Mouse (Mus musculus): ENCODE data around the gene Gm49721. TPM values are rescaled to one million over a fixed set of nuclear protein-coding genes. Genes with fewer than 3 reads are reported as not detected.
"Not testable (repeated sequence)": the region's sequence is repeated elsewhere in the genome, so short reads cannot be mapped to it uniquely, and the experiment has no call there.

The Gm49721 gene
- polyA plus RNA-seq (2014; fragmentation: Nextera tagmentation; extraction: Ambion mirVana), result 0.08 and 0.30 TPM in 2 replicates

DNA sequence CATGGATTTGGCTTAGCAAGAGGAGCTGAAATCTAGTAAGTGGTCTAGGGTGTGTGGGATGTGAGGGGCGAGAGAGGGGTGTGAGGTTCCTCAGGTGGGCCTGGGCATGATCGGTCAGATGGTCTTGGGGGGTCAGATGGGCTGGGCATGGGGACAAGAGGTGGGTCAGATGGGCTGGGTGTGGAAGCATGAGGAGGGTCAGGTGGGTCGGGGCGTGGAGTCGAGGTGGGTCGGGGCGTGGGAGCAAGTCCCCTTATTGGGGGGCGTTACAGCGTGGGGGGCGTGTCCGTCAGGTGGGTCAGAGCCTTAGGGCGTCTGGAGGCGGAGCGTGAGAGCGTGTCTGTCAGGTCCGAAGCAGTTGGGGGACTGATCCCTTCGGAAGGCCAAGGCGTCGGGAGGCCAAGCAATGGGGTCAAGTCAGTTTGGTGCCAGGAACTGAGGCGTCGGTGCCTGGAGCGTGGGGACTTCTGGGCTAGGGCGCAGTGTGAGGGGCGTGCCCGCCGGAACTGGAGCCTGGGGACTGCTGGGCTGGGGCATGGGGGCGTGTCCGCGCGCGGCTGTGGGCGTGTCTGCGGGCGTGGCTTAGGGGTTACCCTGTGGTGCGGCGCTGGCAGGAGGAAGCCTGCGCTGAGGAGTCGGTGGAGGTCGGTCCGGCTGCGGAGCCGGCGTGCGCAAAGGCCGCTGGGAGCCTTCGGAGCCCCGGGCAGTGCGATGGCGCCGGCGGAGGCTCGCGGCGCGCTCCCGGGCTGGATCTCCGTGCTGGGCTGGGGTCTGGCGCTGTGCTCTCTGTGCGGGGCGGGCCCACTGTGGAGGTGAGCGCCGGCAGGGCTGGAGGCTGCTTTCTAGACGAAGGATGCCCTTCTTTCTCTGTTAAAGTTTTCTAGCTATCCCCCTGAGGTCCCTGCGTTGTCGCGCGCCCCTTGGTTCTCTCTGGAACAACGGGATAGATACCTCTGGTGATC is at the start of gene Gm49721:
Gene Gm49721, plus strand, starts transcription at position 618 of the 962 bp plus-strand sequence.
- H3K4me2 ChIP-seq (ENCODE audit: low read length), result peak within 1 kb of the TSS; percentile 44
- WGBS, result under 1% methylated on average over 36 of the region's 68 CpGs
- ATAC-seq (replicated peaks; ENCODE audit: low FRiP score, low TSS enrichment, low read depth) (peak; percentile 99), DNase-seq (ENCODE audit: low spot score) (peak; percentile 69)
- not testable (repeated sequence) for H3K36me3 ChIP-seq (ENCODE audit: control insufficient read depth, insufficient read depth, low read length); H3K4me1 ChIP-seq (replicated peaks; ENCODE audit: control insufficient read depth, insufficient read depth, low read length); H3K9me3 ChIP-seq (ENCODE audit: control insufficient read depth, low read length); H3K27me3 ChIP-seq (replicated peaks; ENCODE audit: control insufficient read depth, insufficient read depth, low read length); H3K27ac ChIP-seq (ENCODE audit: low read depth)
- peak within 1 kb of the TSS; percentile 58 for H3K9ac ChIP-seq (ENCODE audit: low read length)
- peak within 1 kb of the TSS; percentile 45 for H3K4me3 ChIP-seq (ENCODE audit: low read depth, low read length)

DNA sequence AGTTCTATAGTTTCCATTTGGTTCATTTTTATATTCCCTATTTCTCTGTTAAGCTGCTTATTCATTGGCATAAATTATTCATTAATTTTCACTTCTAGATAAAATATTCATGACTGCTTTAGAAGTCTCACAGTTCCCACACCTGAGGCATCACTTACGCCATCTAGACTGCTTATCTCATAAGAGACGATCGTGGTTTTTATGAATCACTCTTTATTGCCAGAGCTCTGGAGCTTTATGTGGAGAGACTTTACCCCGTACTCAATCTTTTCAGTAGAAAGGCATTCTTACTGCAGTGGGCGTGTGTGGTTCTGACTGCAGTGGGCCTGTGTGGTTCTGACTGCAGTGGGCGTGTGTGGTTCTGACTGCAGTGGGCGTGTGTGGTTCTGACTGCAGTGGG is 47.1 kb upstream of the Gm49721 start:
- not testable (repeated sequence) for DNase-seq (ENCODE audit: low spot score); H3K4me1 ChIP-seq (replicated peaks; ENCODE audit: control insufficient read depth, insufficient read depth, low read length); H3K36me3 ChIP-seq (ENCODE audit: control insufficient read depth, insufficient read depth, low read length); H3K9me3 ChIP-seq (ENCODE audit: control insufficient read depth, low read length); H3K9ac ChIP-seq (ENCODE audit: low read length); H3K4me2 ChIP-seq (ENCODE audit: low read length); H3K27ac ChIP-seq (ENCODE audit: low read depth); H3K4me3 ChIP-seq (ENCODE audit: low read depth, low read length); H3K27me3 ChIP-seq (replicated peaks; ENCODE audit: control insufficient read depth, insufficient read depth, low read length); ATAC-seq (replicated peaks; ENCODE audit: low FRiP score, low TSS enrichment, low read depth)
- WGBS, result 88% methylated on average over 6 of the region's 7 CpGs

DNA sequence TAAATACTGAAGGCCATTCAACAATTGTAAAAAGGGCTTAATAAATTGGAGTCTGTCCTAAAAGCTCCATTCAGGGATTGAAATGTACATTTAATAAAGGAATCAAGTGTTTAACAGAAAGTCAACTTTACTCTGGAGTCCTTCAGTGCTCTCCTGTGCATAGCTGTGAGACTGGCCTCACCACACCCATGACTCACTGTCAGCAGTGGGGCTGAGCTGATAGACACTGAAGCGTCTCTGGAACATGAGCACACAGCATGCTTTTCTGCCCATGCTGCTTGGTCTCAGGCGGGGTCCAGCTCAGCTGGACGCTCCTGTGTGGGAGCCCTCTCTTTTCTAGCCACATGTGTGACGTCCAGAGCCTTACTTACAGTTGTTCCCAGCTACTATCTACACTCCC is 36.1 kb upstream of the Gm49721 start:
- H3K4me2 ChIP-seq (ENCODE audit: low read length); DNase-seq (ENCODE audit: low spot score); ATAC-seq (replicated peaks; ENCODE audit: low FRiP score, low TSS enrichment, low read depth); H3K27ac ChIP-seq (ENCODE audit: low read depth); H3K4me3 ChIP-seq (ENCODE audit: low read depth, low read length); H3K9ac ChIP-seq (ENCODE audit: low read length); H3K9me3 ChIP-seq (ENCODE audit: control insufficient read depth, low read length); H3K27me3 ChIP-seq (replicated peaks; ENCODE audit: control insufficient read depth, insufficient read depth, low read length); H3K4me1 ChIP-seq (replicated peaks; ENCODE audit: control insufficient read depth, insufficient read depth, low read length); H3K36me3 ChIP-seq (ENCODE audit: control insufficient read depth, insufficient read depth, low read length): not testable (repeated sequence)
- WGBS, result no CpG with 5 or more reads among the region's 4 CpGs

DNA sequence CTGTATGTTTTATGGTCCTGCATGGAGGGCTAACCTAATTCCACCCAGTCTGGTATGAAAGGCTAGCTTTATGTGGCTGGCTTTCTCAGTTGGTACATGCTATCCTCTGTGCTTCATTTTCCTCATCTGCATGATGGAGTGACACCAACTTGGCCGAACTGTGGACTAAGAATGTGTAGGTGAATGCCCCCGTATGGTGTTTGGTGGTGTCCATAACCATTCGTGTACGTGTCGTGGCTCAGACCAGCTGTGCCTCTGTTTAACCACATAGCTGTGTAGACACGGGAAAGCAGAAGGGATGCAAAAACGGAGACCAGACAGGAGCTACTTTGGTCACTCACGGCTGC is 31.1 kb upstream of the Gm49721 start:
- H3K4me3 ChIP-seq (ENCODE audit: low read depth, low read length), result peak overlapping the region; percentile 49; the same call in 1 of the 2 replicates
- not testable (repeated sequence) for H3K9ac ChIP-seq (ENCODE audit: low read length); H3K27me3 ChIP-seq (replicated peaks; ENCODE audit: control insufficient read depth, insufficient read depth, low read length); DNase-seq (ENCODE audit: low spot score); H3K4me1 ChIP-seq (replicated peaks; ENCODE audit: control insufficient read depth, insufficient read depth, low read length); H3K27ac ChIP-seq (ENCODE audit: low read depth); H3K36me3 ChIP-seq (ENCODE audit: control insufficient read depth, insufficient read depth, low read length); H3K9me3 ChIP-seq (ENCODE audit: control insufficient read depth, low read length)
- no CpG with 5 or more reads among the region's 8 CpGs for WGBS
- H3K4me2 ChIP-seq (ENCODE audit: low read length), result peak overlapping the region; percentile 53
- 0 out of 2 replicates have a peak, but pooled peaks have one; percentile 17 for ATAC-seq (replicated peaks; ENCODE audit: low FRiP score, low TSS enrichment, low read depth)

DNA sequence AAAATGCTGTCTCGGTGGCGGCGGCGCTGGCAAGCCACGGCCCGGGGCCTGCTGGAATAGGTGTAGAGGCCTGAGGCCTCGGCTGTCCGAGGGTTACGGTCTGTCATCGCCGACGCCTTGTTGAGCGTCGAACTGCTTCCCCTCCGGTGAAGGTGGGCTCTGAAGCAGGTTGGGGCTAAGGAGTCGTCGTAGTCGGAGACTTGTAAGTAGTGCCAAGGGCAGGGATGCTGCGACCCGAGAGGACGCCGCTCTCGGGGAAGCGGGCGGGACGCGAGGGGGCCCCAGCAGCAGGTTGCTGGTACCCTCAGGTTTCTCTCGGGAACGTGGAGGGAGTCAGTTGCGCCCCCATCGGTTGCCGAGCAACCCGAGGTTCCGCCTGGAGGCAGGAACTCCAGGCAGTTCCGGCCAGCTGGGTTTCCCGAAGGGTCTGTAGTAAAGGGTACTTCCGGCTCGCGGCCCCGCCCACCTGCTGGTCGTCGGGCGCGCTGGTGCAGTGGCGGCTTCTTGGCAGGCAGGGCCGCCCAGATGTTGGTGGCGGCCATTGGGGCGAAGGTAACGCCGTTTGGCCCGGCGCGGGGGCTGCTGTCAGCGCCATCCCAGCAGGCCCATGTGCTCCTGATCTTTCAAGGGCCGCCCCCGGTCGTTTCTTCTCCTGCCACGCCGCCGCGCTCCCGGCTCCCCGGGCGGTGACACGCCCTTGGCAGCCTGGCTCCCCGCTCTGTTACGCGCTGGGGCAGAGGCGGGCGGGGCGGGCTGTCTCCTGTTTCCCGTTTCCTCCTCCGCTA is 30.5 kb upstream of the Gm49721 start, which contains the start of gene Rsph3b:
Gene Rsph3b, minus strand, starts transcription at position 699 of the 785 bp plus-strand sequence.
- DNase-seq (ENCODE audit: low spot score) (peak; percentile 91), ATAC-seq (replicated peaks; ENCODE audit: low FRiP score, low TSS enrichment, low read depth) (peak; percentile 99)
- H3K4me1 ChIP-seq (replicated peaks; ENCODE audit: control insufficient read depth, insufficient read depth, low read length); H3K27me3 ChIP-seq (replicated peaks; ENCODE audit: control insufficient read depth, insufficient read depth, low read length); H3K9me3 ChIP-seq (ENCODE audit: control insufficient read depth, low read length); H3K36me3 ChIP-seq (ENCODE audit: control insufficient read depth, insufficient read depth, low read length): not testable (repeated sequence)
- H3K27ac ChIP-seq (ENCODE audit: low read depth), result peak within 1 kb of the TSS; percentile 73
- H3K4me2 ChIP-seq (ENCODE audit: low read length), result peak within 1 kb of the TSS; percentile 53
- WGBS, result under 1% methylated on average over 55 of the region's 73 CpGs
- H3K9ac ChIP-seq (ENCODE audit: low read length), result peak within 1 kb of the TSS; percentile 38
- H3K4me3 ChIP-seq (ENCODE audit: low read depth, low read length), result peak within 1 kb of the TSS; percentile 49

DNA sequence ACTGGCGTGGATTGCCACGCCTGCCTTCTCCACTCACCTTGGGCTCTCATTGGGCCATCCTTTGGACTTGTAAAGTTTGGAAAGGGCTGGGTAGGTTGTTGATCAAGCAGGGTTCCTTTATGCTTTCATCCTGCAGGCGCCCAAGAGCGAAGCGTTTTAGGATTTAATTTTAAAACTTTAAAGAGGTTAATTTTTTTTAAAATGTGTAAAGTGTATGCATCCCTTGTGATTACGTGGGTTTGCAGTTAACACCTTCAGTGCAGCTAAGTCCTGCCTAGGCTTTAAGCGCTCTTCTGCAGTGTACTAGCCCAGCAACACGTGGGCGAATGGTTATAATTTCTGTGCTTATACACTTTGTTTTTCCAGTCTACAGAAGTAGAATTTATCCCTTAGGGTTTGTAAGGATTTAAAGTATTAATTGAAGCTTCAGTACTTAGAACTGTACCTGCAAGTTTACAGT is 29.9 kb upstream of the Gm49721 start:
- H3K4me2 ChIP-seq (ENCODE audit: low read length), result peak overlapping the region; percentile 53
- peak overlapping the region; percentile 49 for H3K4me3 ChIP-seq (ENCODE audit: low read depth, low read length)
- H3K36me3 ChIP-seq (ENCODE audit: control insufficient read depth, insufficient read depth, low read length); DNase-seq (ENCODE audit: low spot score); H3K4me1 ChIP-seq (replicated peaks; ENCODE audit: control insufficient read depth, insufficient read depth, low read length); H3K27me3 ChIP-seq (replicated peaks; ENCODE audit: control insufficient read depth, insufficient read depth, low read length); H3K9me3 ChIP-seq (ENCODE audit: control insufficient read depth, low read length): not testable (repeated sequence)
- 11% methylated on average over 7 of the region's 9 CpGs for WGBS
- H3K9ac ChIP-seq (ENCODE audit: low read length), result peak overlapping the region; percentile 38
- peak overlapping the region; percentile 73; the same call in 1 of the 2 replicates for H3K27ac ChIP-seq (ENCODE audit: low read depth)
- peak; percentile 52 for ATAC-seq (replicated peaks; ENCODE audit: low FRiP score, low TSS enrichment, low read depth)

DNA sequence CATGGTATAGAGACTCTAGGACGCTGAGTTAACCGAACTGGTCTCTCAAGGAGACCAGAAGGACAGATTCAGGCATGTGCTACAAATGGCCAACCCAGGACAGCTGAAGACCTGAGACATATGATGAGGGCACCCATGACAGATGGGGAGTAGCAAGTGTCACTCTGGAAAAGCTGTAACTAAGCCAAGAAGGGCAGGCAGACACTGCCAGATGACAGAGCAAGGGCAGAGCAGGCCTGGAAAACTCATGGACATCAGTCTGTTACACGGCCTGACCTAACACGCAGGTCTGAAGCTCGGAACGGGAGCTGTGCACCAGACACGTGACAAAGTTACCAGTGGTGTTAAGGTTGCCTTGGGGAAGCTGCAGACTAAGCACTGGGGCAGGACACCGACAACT is 19.8 kb upstream of the Gm49721 start:
- H3K36me3 ChIP-seq (ENCODE audit: control insufficient read depth, insufficient read depth, low read length), result not testable (repeated sequence)
- 63% methylated on average over 5 of the region's 8 CpGs for WGBS

DNA sequence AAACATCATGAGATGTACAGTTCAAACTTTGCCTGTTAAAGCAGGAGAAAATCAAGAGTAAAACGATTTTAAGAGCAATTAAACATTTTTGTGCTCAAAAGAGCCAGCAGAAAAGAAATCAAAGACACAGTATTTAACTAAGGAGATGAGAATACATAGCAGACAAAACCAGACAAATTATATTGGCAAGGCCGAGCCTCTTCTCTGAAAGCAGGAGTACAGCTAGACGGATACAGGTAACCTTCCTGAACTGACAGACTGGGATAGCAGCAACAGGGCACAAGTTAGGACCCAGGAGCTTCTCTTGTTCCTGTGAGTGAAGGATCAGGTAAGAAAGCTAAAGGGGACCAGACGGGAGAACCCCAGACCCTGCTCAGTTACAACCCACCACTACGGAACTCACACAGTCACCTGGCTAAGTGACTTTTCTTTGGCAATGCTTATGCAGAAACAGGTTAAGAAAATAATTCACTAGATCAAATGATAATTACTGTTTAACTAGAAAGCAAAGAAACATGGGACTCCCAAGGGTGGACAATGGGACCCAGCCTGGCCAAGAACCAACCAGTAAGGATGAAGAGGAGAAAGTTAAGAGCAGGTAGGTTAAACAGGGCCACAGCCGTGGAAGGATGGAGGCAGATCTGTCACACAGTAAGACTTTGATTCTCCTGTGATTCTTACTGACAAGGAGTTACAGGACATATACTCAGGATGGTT is 19.0 kb upstream of the Gm49721 start:
- 57% methylated on average over 5 of the region's 6 CpGs for WGBS
- not testable (repeated sequence) for H3K36me3 ChIP-seq (ENCODE audit: control insufficient read depth, insufficient read depth, low read length); H3K27ac ChIP-seq (ENCODE audit: low read depth); H3K9ac ChIP-seq (ENCODE audit: low read length); ATAC-seq (replicated peaks; ENCODE audit: low FRiP score, low TSS enrichment, low read depth); DNase-seq (ENCODE audit: low spot score); H3K27me3 ChIP-seq (replicated peaks; ENCODE audit: control insufficient read depth, insufficient read depth, low read length); H3K9me3 ChIP-seq (ENCODE audit: control insufficient read depth, low read length); H3K4me1 ChIP-seq (replicated peaks; ENCODE audit: control insufficient read depth, insufficient read depth, low read length)
- Histone ChIP-seq H3K4me2 (ENCODE audit: low read length) (peak overlapping the region; percentile 43), H3K4me3 (ENCODE audit: low read depth, low read length) (peak overlapping the region; percentile 39; the same call in 1 of the 2 replicates)

More for the DNA sequence above, 19.8 kb upstream of the Gm49721 start:
- H3K4me2 ChIP-seq (ENCODE audit: low read length); H3K9me3 ChIP-seq (ENCODE audit: control insufficient read depth, low read length); H3K9ac ChIP-seq (ENCODE audit: low read length); H3K4me1 ChIP-seq (replicated peaks; ENCODE audit: control insufficient read depth, insufficient read depth, low read length); H3K27ac ChIP-seq (ENCODE audit: low read depth); H3K4me3 ChIP-seq (ENCODE audit: low read depth, low read length); H3K27me3 ChIP-seq (replicated peaks; ENCODE audit: control insufficient read depth, insufficient read depth, low read length); ATAC-seq (replicated peaks; ENCODE audit: low FRiP score, low TSS enrichment, low read depth): not testable (repeated sequence)
- peak; percentile 33 for DNase-seq (ENCODE audit: low spot score)

Measured in intestine, embryonic 14.5 days (tissue).